Mouse (Mus musculus): ENCODE measurements around the gene Golga7b. TPM values are rescaled to one million over a fixed set of nuclear protein-coding genes. Genes with fewer than 3 reads are reported as not detected.
A peak's percentile ranks its signal among the peaks of the same experiment; 100 is the strongest.

Gene Golga7b
- polyA plus RNA-seq, 1 experiment from 2014 or later, result 0.33 TPM

- Histone ChIP-seq H3K9me3 (replicated peaks; ENCODE audit: control insufficient read depth, low read length) (no peaks in the 10 kb centered on the region), H3K4me3 (ENCODE audit: low read length) (no peak overlapping the region), H3K9ac (ENCODE audit: low read length) (no peak overlapping the region), H3K36me3 (ENCODE audit: control insufficient read depth, insufficient read depth) (no peaks in the 10 kb centered on the region), H3K27ac (ENCODE audit: low read length) (no peak overlapping the region), H3K4me1 (ENCODE audit: control insufficient read depth, insufficient read depth, low read length) (peaks cover 9% of the 10 kb centered on the region), H3K27me3 (ENCODE audit: control insufficient read depth, insufficient read depth, low read length) (no peaks in the 10 kb centered on the region), H3K4me2 (ENCODE audit: low read depth, low read length) (no peak overlapping the region)
- no peak for ATAC-seq (replicated peaks; ENCODE audit: extremely low read depth, insufficient read depth, low FRiP score)
- 45% methylated on average over 8 of the region's 8 CpGs for WGBS
These were observed 6.5 kb upstream of the Golga7b start for GRCm38 (mm10) chr19:42240881-42241280.

DNA sequence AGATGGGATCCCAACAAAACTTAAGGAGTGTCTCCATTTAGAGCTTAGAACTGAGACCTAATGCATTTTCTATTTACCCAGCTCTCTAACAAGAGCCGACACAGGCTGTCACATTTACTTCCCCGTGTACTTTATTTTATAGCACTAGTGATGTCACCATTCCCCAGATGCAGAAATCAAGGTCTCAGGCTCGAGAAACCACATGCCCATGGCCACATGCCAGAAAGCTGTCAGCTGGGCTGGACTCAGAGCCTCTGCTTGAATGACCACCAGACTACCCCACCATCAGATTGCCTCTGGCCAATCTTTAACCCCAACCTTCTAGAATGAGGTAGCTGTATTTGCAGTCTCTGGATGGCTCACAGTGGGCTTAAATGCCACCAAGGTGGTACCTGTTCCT lies 4.0 kb upstream of the Golga7b start:
- 48% methylated on average over 3 of the region's 3 CpGs for WGBS
- no peak for ATAC-seq (replicated peaks; ENCODE audit: extremely low read depth, insufficient read depth, low FRiP score)
- Histone ChIP-seq H3K27me3 (ENCODE audit: control insufficient read depth, insufficient read depth, low read length) (no peaks in the 10 kb centered on the region), H3K9me3 (replicated peaks; ENCODE audit: control insufficient read depth, low read length) (no peaks in the 10 kb centered on the region), H3K4me2 (ENCODE audit: low read depth, low read length) (no peak overlapping the region), H3K27ac (ENCODE audit: low read length) (no peak overlapping the region), H3K36me3 (ENCODE audit: control insufficient read depth, insufficient read depth) (no peaks in the 10 kb centered on the region), H3K4me3 (ENCODE audit: low read length) (no peak overlapping the region), H3K4me1 (ENCODE audit: control insufficient read depth, insufficient read depth, low read length) (peaks cover 4% of the 10 kb centered on the region; the same call in 1 of the 2 replicates), H3K9ac (ENCODE audit: low read length) (no peak overlapping the region)

DNA sequence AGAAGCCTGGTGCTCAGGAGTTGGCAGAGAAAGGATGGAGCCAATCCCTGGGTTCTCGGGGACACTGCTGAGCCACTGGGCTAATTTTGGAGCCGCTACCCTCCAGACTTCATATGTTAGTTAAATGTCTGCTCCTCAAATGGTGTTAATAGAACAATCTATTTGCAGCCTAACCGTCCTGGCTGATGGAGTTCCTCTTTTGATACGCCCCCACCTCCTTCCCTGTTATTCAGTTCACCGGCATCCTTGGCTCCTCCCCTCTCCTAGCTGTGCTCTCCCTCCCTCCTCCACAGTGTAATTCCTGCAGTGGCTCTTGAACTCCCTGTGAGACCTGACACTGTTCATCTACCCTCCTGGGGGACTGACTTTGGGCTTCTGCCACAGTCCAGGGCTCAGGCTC lies 748 bp upstream of the Golga7b start:
- H3K9ac ChIP-seq (ENCODE audit: low read length), result no peak overlapping the region
- no peak for ATAC-seq (replicated peaks; ENCODE audit: extremely low read depth, insufficient read depth, low FRiP score)
- no peaks in the 10 kb centered on the region for H3K9me3 ChIP-seq (replicated peaks; ENCODE audit: control insufficient read depth, low read length)
- 34% methylated on average over 5 of the region's 5 CpGs for WGBS
- no peaks in the 10 kb centered on the region for H3K4me1 ChIP-seq (ENCODE audit: control insufficient read depth, insufficient read depth, low read length)
- H3K27ac ChIP-seq (ENCODE audit: low read length), result no peak overlapping the region
- H3K27me3 ChIP-seq (ENCODE audit: control insufficient read depth, insufficient read depth, low read length), result no peaks in the 10 kb centered on the region
- no peaks in the 10 kb centered on the region for H3K36me3 ChIP-seq (ENCODE audit: control insufficient read depth, insufficient read depth)
- H3K4me2 ChIP-seq (ENCODE audit: low read depth, low read length), result no peak overlapping the region
- no peak overlapping the region for H3K4me3 ChIP-seq (ENCODE audit: low read length)

DNA sequence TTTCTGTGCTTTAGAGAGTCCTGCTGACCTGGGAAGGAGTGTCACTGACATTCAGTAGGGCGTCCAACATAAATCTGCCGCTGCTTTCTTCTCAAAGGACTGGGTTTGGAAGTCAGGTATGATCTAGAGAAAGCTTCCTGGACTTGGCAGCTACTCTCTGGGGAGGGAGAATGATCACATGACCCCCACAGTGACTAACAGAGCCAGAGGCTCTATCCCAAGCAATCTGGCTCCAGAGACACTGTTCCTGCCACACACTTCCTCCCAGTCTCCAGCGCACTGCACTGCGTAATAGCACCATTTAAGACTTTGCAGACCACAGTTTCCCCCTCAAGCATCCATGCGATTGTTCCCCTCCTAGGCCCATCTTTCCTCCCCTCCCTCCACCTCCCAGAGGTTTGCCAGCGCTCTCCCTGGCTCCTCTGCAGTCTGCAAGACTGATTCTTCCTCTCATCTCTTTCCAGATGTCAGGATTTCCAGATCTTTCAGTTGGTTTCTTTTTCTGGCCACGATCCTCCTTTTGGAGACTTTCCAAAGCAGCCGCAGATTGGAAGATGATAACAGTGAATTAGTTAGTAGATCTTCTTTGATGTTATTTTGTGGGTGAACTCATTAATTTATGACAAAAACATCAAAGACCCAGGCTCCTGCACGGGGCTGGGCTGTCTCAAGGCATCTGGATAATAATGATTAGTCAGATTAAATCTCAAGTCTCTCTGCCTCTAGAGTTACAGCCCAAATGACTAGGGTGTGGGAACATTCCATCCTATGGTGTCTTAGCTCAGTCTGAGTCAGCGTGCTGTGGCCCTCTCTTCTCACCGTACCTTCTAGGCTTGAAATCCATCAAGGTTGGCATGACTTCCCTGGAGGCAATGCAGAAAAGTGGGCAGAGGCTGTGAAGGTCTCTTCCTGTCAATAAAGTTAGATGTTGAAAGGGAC lies 2.9 kb downstream of the Golga7b start:
- no peak overlapping the region for H3K4me2 ChIP-seq (ENCODE audit: low read depth, low read length)
- H3K36me3 ChIP-seq (ENCODE audit: control insufficient read depth, insufficient read depth), result no peaks in the 10 kb centered on the region
- no peaks in the 10 kb centered on the region for H3K9me3 ChIP-seq (replicated peaks; ENCODE audit: control insufficient read depth, low read length)
- H3K9ac ChIP-seq (ENCODE audit: low read length), result no peak overlapping the region
- no peaks in the 10 kb centered on the region for H3K4me1 ChIP-seq (ENCODE audit: control insufficient read depth, insufficient read depth, low read length)
- 70% methylated on average over 11 of the region's 11 CpGs for WGBS
- H3K27me3 ChIP-seq (ENCODE audit: control insufficient read depth, insufficient read depth, low read length), result peaks cover 15% of the 10 kb centered on the region
- no peak overlapping the region for H3K4me3 ChIP-seq (ENCODE audit: low read length)
- no peak overlapping the region for H3K27ac ChIP-seq (ENCODE audit: low read length)
- no peak for ATAC-seq (replicated peaks; ENCODE audit: extremely low read depth, insufficient read depth, low FRiP score)

GRCm38 (mm10) chr19:42255438-42255783 lies 8.0 kb downstream of the Golga7b start:
- H3K27ac ChIP-seq (ENCODE audit: low read length), result no peak overlapping the region

GRCm38 (mm10) chr19:42255784-42256610 lies 8.6 kb downstream of the Golga7b start:
- H3K9me3 ChIP-seq (replicated peaks; ENCODE audit: control insufficient read depth, low read length), result no peaks in the 10 kb centered on the region
- no peaks in the 10 kb centered on the region for H3K36me3 ChIP-seq (ENCODE audit: control insufficient read depth, insufficient read depth)
- H3K27ac ChIP-seq (ENCODE audit: low read length), result no peak overlapping the region
- ATAC-seq (replicated peaks; ENCODE audit: extremely low read depth, insufficient read depth, low FRiP score), result peak; percentile 94
- peaks cover 28% of the 10 kb centered on the region for H3K27me3 ChIP-seq (ENCODE audit: control insufficient read depth, insufficient read depth, low read length)
- peak overlapping the region; percentile 64 for H3K4me2 ChIP-seq (ENCODE audit: low read depth, low read length)
- 3% methylated on average over 32 of the region's 42 CpGs for WGBS
- H3K9ac ChIP-seq (ENCODE audit: low read length), result no peak overlapping the region
- H3K4me3 ChIP-seq (ENCODE audit: low read length), result peak overlapping the region; percentile 33
- H3K4me1 ChIP-seq (ENCODE audit: control insufficient read depth, insufficient read depth, low read length), result 0 out of 2 replicates have a peak, but pooled peaks cover 5% of the 10 kb centered on the region

More at GRCm38 (mm10) chr19:42255438-42255783, 8.0 kb downstream of the Golga7b start:
- peak overlapping the region; percentile 33 for H3K4me3 ChIP-seq (ENCODE audit: low read length)
- H3K9me3 ChIP-seq (replicated peaks; ENCODE audit: control insufficient read depth, low read length), result no peaks in the 10 kb centered on the region
- no peaks in the 10 kb centered on the region for H3K36me3 ChIP-seq (ENCODE audit: control insufficient read depth, insufficient read depth)
- 0 out of 2 replicates have a peak, but pooled peaks cover 5% of the 10 kb centered on the region for H3K4me1 ChIP-seq (ENCODE audit: control insufficient read depth, insufficient read depth, low read length)
- 5% methylated on average over 10 of the region's 23 CpGs for WGBS
- no peak for ATAC-seq (replicated peaks; ENCODE audit: extremely low read depth, insufficient read depth, low FRiP score)
- H3K9ac ChIP-seq (ENCODE audit: low read length), result no peak overlapping the region
- peaks cover 28% of the 10 kb centered on the region for H3K27me3 ChIP-seq (ENCODE audit: control insufficient read depth, insufficient read depth, low read length)
- H3K4me2 ChIP-seq (ENCODE audit: low read depth, low read length), result peak overlapping the region; percentile 64

DNA sequence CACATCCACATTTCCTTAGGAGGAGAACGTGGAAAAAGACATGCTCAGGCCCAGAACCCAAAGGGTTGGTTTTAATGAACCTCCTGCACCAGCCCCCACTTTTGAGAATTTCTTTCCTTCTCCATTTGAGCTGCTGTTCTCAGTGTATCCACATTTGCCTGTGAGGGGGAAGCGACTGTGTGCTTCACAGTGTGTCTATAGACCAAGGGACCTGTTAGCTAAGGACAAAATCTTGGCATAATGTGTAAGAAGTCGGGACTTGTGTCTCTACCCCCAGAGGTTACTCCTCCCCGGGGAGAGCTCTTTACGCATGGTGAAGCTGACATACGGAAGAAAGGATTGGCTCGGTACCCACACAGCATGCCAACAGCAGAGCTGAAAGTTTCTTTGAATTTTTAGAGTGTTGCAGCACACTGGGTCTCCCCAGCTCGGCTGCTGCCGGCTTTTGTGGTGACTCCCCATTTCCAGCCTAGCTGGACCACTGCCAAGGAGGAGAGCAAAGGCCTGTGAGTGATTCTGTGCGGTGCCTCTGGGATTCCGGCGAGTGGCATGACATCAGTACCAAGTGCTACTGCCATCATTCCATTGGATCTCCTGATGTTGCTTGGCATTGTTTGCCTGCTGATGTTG lies 9.4 kb downstream of the Golga7b start:
- WGBS, result 77% methylated on average over 12 of the region's 12 CpGs
- 0 out of 2 replicates have a peak, but pooled peaks cover 5% of the 10 kb centered on the region for H3K4me1 ChIP-seq (ENCODE audit: control insufficient read depth, insufficient read depth, low read length)
- no peak for ATAC-seq (replicated peaks; ENCODE audit: extremely low read depth, insufficient read depth, low FRiP score)

DNA sequence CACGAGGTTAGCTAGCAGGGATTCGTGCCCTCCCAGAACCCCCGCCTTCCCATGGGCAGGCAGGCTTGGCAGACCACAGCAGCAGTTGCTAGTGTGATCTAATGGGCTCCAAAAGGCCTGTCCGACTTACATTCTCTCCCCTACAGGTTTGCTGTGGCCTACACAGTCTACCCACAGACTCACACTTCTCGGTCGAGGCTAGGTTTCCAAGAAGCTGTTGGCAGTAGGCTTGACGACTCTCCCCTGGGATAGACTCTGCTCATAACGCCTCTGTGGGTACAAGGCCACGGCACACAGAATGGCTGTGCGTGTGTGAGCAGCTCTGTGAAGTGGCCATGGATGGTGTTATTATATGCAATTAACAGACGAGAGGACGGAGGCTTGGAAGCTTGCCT lies 9.9 kb downstream of the Golga7b start:
- Histone ChIP-seq H3K4me2 (ENCODE audit: low read depth, low read length) (no peak overlapping the region), H3K27me3 (ENCODE audit: control insufficient read depth, insufficient read depth, low read length) (peaks cover 28% of the 10 kb centered on the region), H3K9me3 (replicated peaks; ENCODE audit: control insufficient read depth, low read length) (no peaks in the 10 kb centered on the region), H3K4me3 (ENCODE audit: low read length) (no peak overlapping the region), H3K9ac (ENCODE audit: low read length) (no peak overlapping the region), H3K36me3 (ENCODE audit: control insufficient read depth, insufficient read depth) (no peaks in the 10 kb centered on the region), H3K27ac (ENCODE audit: low read length) (no peak overlapping the region), H3K4me1 (ENCODE audit: control insufficient read depth, insufficient read depth, low read length) (0 out of 2 replicates have a peak, but pooled peaks cover 5% of the 10 kb centered on the region)
- WGBS, result 80% methylated on average over 12 of the region's 12 CpGs
- no peak for ATAC-seq (replicated peaks; ENCODE audit: extremely low read depth, insufficient read depth, low FRiP score)

More for the DNA sequence above, 9.4 kb downstream of the Golga7b start:
- Histone ChIP-seq H3K4me3 (ENCODE audit: low read length) (no peak overlapping the region), H3K9ac (ENCODE audit: low read length) (no peak overlapping the region), H3K4me2 (ENCODE audit: low read depth, low read length) (no peak overlapping the region), H3K9me3 (replicated peaks; ENCODE audit: control insufficient read depth, low read length) (no peaks in the 10 kb centered on the region), H3K27ac (ENCODE audit: low read length) (no peak overlapping the region), H3K36me3 (ENCODE audit: control insufficient read depth, insufficient read depth) (no peaks in the 10 kb centered on the region), H3K27me3 (ENCODE audit: control insufficient read depth, insufficient read depth, low read length) (peaks cover 28% of the 10 kb centered on the region)
